Mouse (Mus musculus): Measurements from ENCODE around the gene Alpk3. TPM values are rescaled to one million over a fixed set of nuclear protein-coding genes. Genes with fewer than 3 reads are reported as not detected.
A peak's percentile ranks its signal among the peaks of the same experiment; 100 is the strongest.

Alpk3 gene
- total and polyA plus RNA-seq, 2 experiments from 2014 or later: 19.1 to 42.9 TPM

- no peaks in the 10 kb centered on the region for H3K4me1 ChIP-seq (ENCODE audit: control insufficient read depth, insufficient read depth)
- no peak overlapping the region for H3K9ac ChIP-seq (replicated peaks; ENCODE audit: low read depth, low read length)
- H3K36me3 ChIP-seq (replicated peaks; ENCODE audit: control insufficient read depth, insufficient read depth, low read length): peaks cover 3% of the 10 kb centered on the region; the same call in 1 of the 2 replicates
- ATAC-seq (ENCODE audit: insufficient read depth, low read depth): no peak
- peak; percentile 1 for DNase-seq (ENCODE audit: low spot score)
- no peak overlapping the region for H3K4me3 ChIP-seq (ENCODE audit: low read depth, low read length)
- no peaks in the 10 kb centered on the region for H3K27me3 ChIP-seq (ENCODE audit: control insufficient read depth, insufficient read depth, low read length)
- H3K4me2 ChIP-seq (ENCODE audit: low read depth, low read length): no peak overlapping the region
- 79% methylated on average over 5 of the region's 5 CpGs for WGBS
- TF ChIP-seq CTCF (IDR thresholded peaks at IDR 0.05; ENCODE audit: low read depth): no peak
- H3K9me3 ChIP-seq (replicated peaks; ENCODE audit: control insufficient read depth, low read length): no peaks in the 10 kb centered on the region
- H3K27ac ChIP-seq (ENCODE audit: low read depth): no peak overlapping the region
Observed at GRCm38 (mm10) chr7:81049966-81050365, 7.4 kb upstream of the Alpk3 start.

GRCm38 (mm10) chr7:81055709-81056370 is 1.6 kb upstream of the Alpk3 start:
- Histone ChIP-seq H3K9me3 (replicated peaks; ENCODE audit: control insufficient read depth, low read length) (no peaks in the 10 kb centered on the region), H3K4me2 (ENCODE audit: low read depth, low read length) (no peak overlapping the region), H3K9ac (replicated peaks; ENCODE audit: low read depth, low read length) (no peak overlapping the region), H3K4me1 (ENCODE audit: control insufficient read depth, insufficient read depth) (peaks cover 24% of the 10 kb centered on the region), H3K27me3 (ENCODE audit: control insufficient read depth, insufficient read depth, low read length) (no peaks in the 10 kb centered on the region), H3K27ac (ENCODE audit: low read depth) (no peak overlapping the region), H3K4me3 (ENCODE audit: low read depth, low read length) (no peak overlapping the region), H3K36me3 (replicated peaks; ENCODE audit: control insufficient read depth, insufficient read depth, low read length) (0 out of 2 replicates have a peak, but pooled peaks cover under 1% of the 10 kb centered on the region)
- TF ChIP-seq CTCF (IDR thresholded peaks at IDR 0.05; ENCODE audit: low read depth) (no peak), EP300 (IDR thresholded peaks at IDR 0.05; ENCODE audit: low read depth) (no peak)
- ATAC-seq (ENCODE audit: insufficient read depth, low read depth) (no peak), DNase-seq (ENCODE audit: low spot score) (peak; percentile 2)
- WGBS: 86% methylated on average over 11 of the region's 11 CpGs

GRCm38 (mm10) chr7:81057901-81058711 is 706 bp downstream of the Alpk3 start:
- Histone ChIP-seq H3K9ac (replicated peaks; ENCODE audit: low read depth, low read length) (peak overlapping the region; percentile 70), H3K9me3 (replicated peaks; ENCODE audit: control insufficient read depth, low read length) (no peaks in the 10 kb centered on the region), H3K4me3 (ENCODE audit: low read depth, low read length) (peak overlapping the region; percentile 47), H3K4me2 (ENCODE audit: low read depth, low read length) (peak overlapping the region; percentile 71), H3K4me1 (ENCODE audit: control insufficient read depth, insufficient read depth) (peaks cover 24% of the 10 kb centered on the region), H3K36me3 (replicated peaks; ENCODE audit: control insufficient read depth, insufficient read depth, low read length) (0 out of 2 replicates have a peak, but pooled peaks cover 4% of the 10 kb centered on the region), H3K27ac (ENCODE audit: low read depth) (peak overlapping the region; percentile 93), H3K27me3 (ENCODE audit: control insufficient read depth, insufficient read depth, low read length) (no peaks in the 10 kb centered on the region)
- ATAC-seq (ENCODE audit: insufficient read depth, low read depth) (peak; percentile 59), DNase-seq (ENCODE audit: low spot score) (peak; percentile 55)
- TF ChIP-seq EP300 (IDR thresholded peaks at IDR 0.05; ENCODE audit: low read depth): no peak
- no peak for TF ChIP-seq CTCF (IDR thresholded peaks at IDR 0.05; ENCODE audit: low read depth)
- 17% methylated on average over 6 of the region's 6 CpGs for WGBS

DNA sequence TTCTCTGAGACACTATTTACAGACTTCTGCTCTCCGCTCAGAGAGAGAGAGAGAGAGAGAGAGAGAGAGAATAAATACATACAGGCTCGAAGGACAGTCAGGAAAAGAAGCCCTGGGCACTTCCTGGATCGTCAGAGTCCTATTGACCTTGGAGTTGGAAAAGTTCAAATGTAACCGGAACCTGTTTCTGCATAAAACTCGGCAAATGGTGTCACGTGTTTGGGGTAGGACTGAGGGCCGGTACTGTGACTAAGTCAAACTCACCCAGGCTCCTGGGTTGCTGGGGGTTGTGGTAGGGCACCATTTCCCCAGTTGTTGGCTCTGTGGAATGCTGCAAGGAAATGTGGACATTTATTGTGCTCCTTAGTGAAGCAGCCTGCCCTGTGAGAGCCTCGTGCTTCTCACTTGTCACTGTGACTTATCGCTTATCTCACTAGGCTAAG is 1.3 kb downstream of the Alpk3 start:
- DNase-seq (ENCODE audit: low spot score): peak; percentile 48
- Histone ChIP-seq H3K27me3 (ENCODE audit: control insufficient read depth, insufficient read depth, low read length) (no peaks in the 10 kb centered on the region), H3K4me1 (ENCODE audit: control insufficient read depth, insufficient read depth) (peaks cover 24% of the 10 kb centered on the region), H3K4me2 (ENCODE audit: low read depth, low read length) (peak overlapping the region; percentile 71), H3K27ac (ENCODE audit: low read depth) (peak overlapping the region; percentile 93), H3K9ac (replicated peaks; ENCODE audit: low read depth, low read length) (peak overlapping the region; percentile 70), H3K9me3 (replicated peaks; ENCODE audit: control insufficient read depth, low read length) (no peaks in the 10 kb centered on the region), H3K36me3 (replicated peaks; ENCODE audit: control insufficient read depth, insufficient read depth, low read length) (0 out of 2 replicates have a peak, but pooled peaks cover 4% of the 10 kb centered on the region), H3K4me3 (ENCODE audit: low read depth, low read length) (peak overlapping the region; percentile 47)
- WGBS: 8% methylated on average over 9 of the region's 9 CpGs
- TF ChIP-seq CTCF (IDR thresholded peaks at IDR 0.05; ENCODE audit: low read depth) (no peak), EP300 (IDR thresholded peaks at IDR 0.05; ENCODE audit: low read depth) (no peak)
- peak; percentile 7; the same call in 1 of the 2 replicates for ATAC-seq (ENCODE audit: insufficient read depth, low read depth)

GRCm38 (mm10) chr7:81059388-81059787 is 2.0 kb downstream of the Alpk3 start:
- H3K9me3 ChIP-seq (replicated peaks; ENCODE audit: control insufficient read depth, low read length): no peaks in the 10 kb centered on the region
- peak overlapping the region; percentile 71 for H3K4me2 ChIP-seq (ENCODE audit: low read depth, low read length)
- TF ChIP-seq CTCF (IDR thresholded peaks at IDR 0.05; ENCODE audit: low read depth) (no peak), EP300 (IDR thresholded peaks at IDR 0.05; ENCODE audit: low read depth) (no peak)
- H3K4me3 ChIP-seq (ENCODE audit: low read depth, low read length): peak overlapping the region; percentile 47
- peak; percentile 30 for ATAC-seq (ENCODE audit: insufficient read depth, low read depth)
- H3K27me3 ChIP-seq (ENCODE audit: control insufficient read depth, insufficient read depth, low read length): no peaks in the 10 kb centered on the region
- 21% methylated on average over 5 of the region's 5 CpGs for WGBS
- peak overlapping the region; percentile 93 for H3K27ac ChIP-seq (ENCODE audit: low read depth)
- H3K9ac ChIP-seq (replicated peaks; ENCODE audit: low read depth, low read length): peak overlapping the region; percentile 70; the same call in 1 of the 2 replicates
- H3K4me1 ChIP-seq (ENCODE audit: control insufficient read depth, insufficient read depth): peaks cover 24% of the 10 kb centered on the region
- 0 out of 2 replicates have a peak, but pooled peaks cover 6% of the 10 kb centered on the region for H3K36me3 ChIP-seq (replicated peaks; ENCODE audit: control insufficient read depth, insufficient read depth, low read length)
- peak; percentile 50 for DNase-seq (ENCODE audit: low spot score)

All from heart, postnatal 0 days (tissue).